Mouse (Mus musculus) kidney, adult 2 months (tissue): ENCODE data around the gene Urm1.

Source experiments
- CTCF ChIP-seq: fragments of 200-500 bp; conservative IDR thresholded peaks from 2 replicates; pipeline ENCODE4 v1.5.1; 2011; ENCODE audit warnings: low read depth, mild to moderate bottlenecking, control low read depth, low read length, moderate library complexity, mixed read lengths; ENCODE audit not compliant: insufficient read depth, insufficient read length
- POLR2A ChIP-seq: fragments of 200-500 bp; IDR thresholded peaks from one replicate; pipeline ENCODE4 v1.6.1; 2011; ENCODE audit warnings: low read depth, low read length, control low read depth

DNA sequence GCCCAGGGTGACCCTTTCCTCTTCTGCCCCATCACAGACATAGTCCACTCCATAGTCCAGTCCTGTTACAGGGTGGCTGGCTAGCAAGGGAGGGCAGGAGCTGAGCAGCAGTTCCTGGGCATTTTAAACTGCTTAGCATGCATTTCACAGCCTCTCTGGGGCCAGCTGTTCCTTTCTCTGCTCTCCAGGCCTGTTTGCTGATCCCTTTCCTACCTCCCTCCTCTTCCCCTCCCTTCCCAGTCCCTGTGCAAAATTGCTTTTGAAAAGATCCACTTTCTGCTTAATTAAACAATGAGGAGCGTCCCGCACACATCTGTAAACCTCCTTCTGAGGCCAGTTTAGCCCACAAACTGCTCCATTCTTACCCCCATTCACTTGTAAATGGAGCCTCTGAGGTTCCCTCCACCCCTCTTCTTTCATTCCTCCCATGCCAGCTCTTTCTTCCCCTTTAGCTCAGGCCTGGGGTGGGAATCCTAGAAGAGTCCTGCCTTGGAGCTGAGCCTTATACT lies 15.6 kb downstream of the Urm1 start:
- TF ChIP-seq POLR2A (no peak), CTCF (no peak)
